Mouse (Mus musculus) adipocyte (in vitro differentiated cells): ENCODE results near the gene Dynll1.
"Not testable (repeated sequence)": the region's sequence is repeated elsewhere in the genome, so short reads cannot be mapped to it uniquely, and the experiment has no call there.

Experiments used
- DNase-seq: peaks from one replicate; pipeline ENCODE4 v3.0.0-alpha.2; 2016; ENCODE audit warnings: low spot score

Gene Dynll1

DNA sequence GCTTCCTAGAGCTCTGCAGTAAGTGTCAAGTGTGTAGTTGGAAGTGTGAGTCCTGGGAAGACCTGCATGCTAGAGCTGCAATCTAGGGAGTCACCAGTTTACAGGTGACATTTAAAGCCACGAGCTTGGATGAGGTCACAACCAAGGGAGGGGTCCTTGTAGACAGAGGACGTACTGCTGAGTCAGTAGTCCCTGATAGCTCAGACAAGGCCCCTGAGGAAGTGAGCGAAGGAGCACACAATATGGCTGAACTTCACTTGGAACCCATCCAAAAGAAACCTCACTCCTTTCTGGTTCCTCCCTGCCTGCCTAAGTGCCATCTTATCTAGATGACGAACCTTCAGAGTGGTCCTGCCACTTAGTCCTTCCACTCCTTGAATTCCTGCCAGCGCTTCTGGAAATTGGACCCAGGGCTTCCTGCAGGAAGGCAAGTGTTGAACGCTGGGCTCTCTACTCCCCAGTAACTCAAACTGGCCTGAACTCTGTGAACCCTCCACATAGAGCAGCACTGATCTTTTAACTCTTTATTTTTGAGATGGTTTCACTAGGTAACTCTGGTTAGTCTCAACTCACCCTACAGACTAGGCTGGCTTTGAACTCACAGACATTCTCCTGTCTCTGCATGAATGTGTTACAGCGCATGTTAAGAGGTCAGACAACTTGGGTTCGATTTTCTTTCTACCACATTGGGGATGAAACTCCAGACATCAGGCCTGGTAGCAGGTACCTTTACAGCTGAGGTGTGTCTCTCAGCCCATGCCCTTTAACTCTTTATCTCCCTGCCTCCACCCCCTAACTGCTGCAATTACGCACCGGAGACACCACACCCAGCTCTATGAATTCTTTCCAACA lies 12.2 kb upstream of the Dynll1 start:
- no peak for DNase-seq

DNA sequence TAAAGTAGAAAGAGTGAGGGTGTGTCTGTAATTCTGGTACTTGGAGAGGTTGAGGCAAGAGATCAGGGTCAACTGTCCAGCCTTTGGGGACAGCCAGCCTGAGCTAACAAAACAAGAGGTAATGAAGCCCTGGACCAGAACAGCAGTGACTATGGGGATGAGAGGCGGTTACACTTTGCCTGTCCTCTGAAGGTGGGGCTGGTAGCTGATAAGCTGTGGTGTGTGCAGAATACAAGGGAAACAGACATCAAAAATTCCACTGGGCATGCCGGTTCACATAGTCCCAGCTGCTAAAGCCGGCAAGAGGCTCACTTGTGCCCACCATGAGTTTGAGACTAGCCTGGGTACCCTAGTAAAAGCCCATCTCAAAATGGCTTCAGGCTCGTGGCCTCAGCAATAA lies 11.6 kb upstream of the Dynll1 start:
- no peak for DNase-seq

GRCm38 (mm10) chr5:115302190-115302589 lies 1.4 kb upstream of the Dynll1 start:
- DNase-seq, result not testable (repeated sequence)

DNA sequence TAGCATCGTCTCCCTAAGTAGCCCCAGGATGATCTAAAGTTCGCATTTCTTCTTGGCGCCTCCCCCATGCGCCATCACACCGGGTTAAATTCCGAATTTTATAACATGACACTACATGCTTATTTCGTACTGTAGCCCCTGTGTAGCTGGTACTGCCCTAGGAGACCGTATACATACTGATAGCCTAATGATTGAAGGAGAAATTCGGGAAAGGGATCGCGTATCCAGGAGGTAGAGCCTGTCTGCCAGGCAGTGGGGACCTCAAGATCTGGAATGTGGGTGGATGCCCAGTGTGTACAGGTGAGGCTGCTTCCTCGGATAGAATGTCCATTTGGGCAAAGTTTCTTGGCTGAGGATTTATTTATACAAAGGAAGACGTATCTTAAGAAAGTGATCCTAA lies 816 bp upstream of the Dynll1 start:
- DNase-seq, result no peak

DNA sequence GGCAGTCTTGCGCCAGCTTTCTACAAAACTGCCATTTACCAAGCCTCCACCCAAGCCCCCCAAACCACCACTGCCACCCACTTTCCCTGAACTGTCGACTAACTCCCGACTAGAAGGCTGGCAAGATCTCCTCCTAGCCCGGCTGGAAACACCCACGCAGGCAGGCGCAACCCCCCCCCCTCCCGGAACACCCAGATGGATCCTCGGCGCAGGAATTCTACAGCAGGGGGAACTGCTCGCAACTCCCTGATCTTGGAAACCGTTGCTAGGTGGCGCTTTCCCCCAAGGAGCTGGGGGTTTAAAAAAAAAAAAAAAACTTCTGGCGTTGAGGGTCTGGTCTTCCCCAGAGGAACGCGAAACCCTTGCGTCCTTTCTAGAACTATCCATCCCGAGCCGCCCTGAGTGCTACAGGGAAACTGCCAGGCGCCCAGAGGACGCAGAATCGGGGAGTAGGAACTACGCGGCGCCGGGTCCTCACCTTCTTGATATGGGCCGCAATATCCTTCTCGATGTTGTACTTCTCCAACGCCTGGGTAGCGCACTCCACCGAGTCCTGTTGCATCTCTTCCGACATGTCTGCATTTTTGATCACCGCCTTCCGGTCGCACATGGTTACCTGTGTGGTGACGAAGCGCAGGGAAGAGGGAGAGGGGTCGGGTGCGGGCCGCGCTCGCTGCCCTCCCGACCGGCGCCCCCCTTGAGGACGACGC lies 609 bp downstream of the Dynll1 start:
- peak; percentile 86 for DNase-seq

DNA sequence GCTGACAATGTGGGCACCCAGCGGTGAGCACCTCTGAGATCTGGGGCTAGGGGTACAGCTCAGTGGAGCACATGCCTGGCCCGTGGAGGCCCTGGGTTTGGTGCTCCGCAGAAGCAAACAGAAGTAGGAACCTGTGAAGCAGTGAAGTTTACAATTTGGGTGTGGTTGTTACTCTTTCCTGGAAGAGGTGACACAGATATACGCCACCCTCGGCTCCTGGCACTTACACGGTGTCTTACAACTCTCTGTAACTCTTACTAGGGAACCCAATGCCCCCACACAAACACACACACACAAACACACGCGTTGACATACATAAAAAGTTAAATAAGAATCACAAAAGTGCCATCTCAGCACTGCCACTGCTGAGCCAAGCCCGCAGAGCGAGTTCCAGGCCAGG lies 4.5 kb downstream of the Dynll1 start:
- DNase-seq, result no peak

GRCm38 (mm10) chr5:115294173-115294572 lies 6.6 kb downstream of the Dynll1 start:
- DNase-seq, result no peak

DNA sequence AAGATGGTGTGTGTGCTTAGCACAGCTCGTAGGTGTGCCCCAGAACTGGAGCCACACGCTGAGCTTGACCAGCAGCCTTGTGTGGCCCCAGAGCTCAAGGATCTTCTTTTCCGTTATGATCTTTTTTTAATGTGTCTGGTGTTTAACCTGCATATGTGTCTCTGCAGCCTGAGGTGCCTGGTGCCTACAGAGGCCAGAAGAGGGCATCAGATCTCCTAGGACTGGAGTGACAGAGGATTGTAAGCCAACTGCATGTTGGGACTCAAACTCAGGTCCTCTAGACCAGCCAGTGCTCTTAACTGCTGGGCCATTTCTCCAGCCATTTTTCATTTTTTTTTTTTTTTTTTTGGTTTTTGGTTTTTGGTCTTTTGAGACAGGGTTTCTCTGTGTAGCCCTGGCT lies 16.1 kb downstream of the Dynll1 start:
- no peak for DNase-seq

- DNase-seq, result peak; percentile 53
Observed at GRCm38 (mm10) chr5:115280050-115280687, 20.6 kb downstream of the Dynll1 start.

DNA sequence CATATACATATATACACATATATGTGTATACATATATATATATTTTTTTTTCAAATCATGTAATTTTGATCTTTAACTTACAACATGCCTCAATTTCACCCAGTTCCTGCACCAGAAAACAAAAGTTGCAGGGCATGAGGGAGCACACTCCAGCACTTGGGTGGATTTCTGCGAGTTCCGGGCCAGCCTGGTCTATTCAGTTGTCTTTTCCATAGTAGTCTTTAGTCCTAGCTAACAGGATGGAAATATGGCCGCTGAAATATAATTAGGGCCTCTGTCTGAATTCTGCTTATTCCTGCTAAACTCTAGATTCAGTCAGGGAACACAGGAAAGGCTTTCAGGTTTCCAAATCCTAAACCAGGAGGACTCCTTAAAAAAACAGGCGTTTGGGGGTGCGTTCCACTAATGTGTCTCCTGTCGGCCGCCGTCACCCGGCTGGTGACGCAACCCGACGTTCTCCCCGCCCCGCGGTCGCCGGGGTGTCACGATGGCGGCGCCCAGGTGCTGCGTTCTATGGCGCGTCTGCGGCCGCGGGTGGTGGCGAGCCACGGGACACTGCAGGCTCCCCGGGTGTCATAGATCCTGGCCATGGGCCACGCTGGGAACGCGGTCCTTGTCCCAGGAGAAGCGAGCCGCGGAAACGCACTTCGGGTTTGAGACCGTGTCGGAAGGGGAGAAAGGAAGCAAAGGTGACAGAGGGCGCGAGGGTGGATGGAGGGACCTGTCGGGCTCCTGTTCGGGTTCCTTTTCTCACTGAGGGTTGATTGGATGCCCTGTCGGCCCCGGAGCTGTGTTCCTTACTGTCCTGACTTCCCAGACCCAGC lies 21.4 kb downstream of the Dynll1 start, which contains the start of gene Coq5:
TSS of gene Coq5 (plus strand) at position 441 of the 824 bp plus-strand sequence.
- peak; percentile 86 for DNase-seq

GRCm38 (mm10) chr5:115278785-115279184 lies 22.0 kb downstream of the Dynll1 start:
- no peak for DNase-seq

GRCm38 (mm10) chr5:115278053-115278452 lies 22.7 kb downstream of the Dynll1 start:
- no peak for DNase-seq

DNA sequence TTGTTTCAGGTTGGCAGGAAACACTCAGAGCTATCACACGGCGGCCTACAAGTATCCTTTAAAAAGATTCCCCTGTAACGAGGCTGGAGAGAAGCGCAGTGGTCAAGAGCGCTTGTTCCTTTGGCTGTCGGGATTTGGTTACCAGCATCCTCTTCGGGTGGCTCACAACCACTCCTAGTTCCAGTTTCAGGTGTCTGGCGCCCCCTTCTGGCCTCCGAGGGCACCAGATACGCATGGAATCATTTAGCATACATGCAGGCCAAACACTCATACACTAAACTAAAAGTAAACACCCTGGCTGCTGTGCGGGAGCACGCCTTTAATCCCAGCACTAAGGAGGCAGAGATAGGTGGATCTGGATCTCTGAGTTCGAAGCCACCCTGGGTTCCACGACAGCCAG lies 24.8 kb downstream of the Dynll1 start:
- no peak for DNase-seq

GRCm38 (mm10) chr5:115274771-115275170 lies 26.0 kb downstream of the Dynll1 start:
- DNase-seq, result no peak

DNA sequence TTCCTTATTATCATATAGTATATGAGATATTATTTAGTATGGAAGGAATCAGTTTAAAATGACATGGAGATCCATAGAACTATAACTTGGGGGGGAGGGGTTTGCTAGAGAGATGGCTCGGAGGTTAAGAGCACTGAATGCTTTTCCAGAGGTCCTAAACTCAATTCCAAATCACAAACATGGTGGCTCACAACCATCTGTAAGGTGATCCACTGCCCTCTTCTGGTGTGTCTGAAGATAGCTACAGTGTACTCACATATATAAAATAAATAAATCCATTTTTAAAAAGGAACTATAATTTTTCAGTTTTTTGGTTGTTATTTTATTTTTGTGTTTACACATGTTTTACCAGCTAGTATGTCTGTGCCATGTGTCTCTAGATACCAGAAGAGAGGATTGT lies 26.4 kb downstream of the Dynll1 start:
- DNase-seq, result no peak

GRCm38 (mm10) chr5:115273549-115274135 lies 27.2 kb downstream of the Dynll1 start:
- DNase-seq, result no peak

DNA sequence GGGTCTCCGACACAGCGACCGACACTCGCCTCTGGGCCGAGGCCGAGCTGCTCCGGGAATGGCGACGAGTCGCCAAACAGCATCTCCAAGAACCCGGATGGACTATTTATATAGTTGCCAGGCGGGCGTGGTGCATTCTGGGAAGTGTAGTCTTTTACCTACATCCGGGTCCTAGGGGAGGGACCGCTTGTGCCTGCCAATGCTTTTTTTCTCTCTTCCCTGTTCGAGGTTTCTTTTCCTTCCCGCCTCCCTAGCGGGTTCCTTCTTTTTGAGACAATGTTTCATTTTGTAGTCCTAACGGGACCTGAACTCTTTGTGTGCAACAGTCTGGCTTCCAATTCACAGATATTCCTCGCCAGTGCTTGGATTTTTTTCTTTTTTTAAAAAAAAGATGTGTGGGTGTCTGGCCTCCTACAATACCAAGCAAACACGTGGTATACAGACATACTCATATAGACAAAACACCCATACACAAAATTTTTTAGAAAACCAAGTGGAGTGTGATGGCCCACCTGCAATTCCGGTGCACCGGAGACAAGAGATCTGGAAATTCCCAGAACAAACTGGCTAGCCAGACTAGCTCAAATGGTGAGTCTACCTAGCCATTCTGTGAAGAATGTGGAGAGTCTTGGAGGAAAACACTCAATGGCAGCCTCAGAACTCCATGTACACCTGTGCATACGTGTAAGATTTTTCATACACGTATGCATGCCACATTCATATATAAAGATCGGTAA lies 27.8 kb downstream of the Dynll1 start, which contains the start of gene Rnf10:
TSS of gene Rnf10 (minus strand) at position 87 of the 737 bp plus-strand sequence.
- DNase-seq, result peak; percentile 99

DNA sequence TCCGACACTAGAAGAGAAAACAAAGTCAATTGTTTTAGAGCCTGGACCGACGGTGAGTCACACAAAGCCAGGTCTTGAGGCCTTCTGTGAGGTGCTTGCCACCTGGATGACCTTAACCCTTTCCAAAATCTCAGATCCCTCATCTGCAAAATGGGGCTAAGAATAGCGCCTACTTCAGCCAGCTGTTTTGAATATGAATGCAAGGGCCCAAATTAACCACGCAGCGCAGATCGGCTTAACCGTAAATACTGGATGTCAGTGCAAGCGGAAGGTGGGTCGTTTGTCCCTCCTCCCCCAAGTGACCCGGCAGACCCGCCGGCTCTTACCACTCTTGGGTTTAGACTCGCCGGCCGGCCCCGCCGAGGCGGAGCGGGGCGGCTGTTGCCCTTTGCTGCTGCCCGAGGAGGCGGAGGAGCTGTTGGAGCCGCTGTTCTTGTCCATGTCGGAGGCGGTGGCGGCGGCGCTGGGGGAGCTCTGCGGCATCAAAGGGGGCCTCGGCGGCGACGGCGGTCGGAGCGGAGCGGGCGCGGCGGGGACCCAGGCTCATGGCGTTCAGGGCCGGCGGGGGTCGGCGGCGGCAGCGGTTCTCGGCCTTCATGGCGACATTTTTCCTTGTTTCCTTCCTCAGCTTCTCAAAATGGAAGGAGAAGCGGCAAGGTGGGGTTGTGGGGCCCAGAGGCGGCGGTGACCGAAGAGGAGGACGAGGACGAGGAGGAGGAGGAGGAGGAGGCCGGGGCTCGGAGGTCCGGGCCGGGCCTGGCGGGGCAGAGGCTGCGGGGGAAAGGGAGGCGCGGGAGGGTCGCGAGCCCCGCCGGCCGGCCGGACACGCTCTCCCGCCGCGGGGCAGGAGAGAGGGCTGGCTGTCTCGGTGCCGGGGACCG lies 28.6 kb downstream of the Dynll1 start:
- peak; percentile 55 for DNase-seq

- DNase-seq, result no peak
Observed at GRCm38 (mm10) chr5:115269969-115270368, 30.8 kb downstream of the Dynll1 start.

DNA sequence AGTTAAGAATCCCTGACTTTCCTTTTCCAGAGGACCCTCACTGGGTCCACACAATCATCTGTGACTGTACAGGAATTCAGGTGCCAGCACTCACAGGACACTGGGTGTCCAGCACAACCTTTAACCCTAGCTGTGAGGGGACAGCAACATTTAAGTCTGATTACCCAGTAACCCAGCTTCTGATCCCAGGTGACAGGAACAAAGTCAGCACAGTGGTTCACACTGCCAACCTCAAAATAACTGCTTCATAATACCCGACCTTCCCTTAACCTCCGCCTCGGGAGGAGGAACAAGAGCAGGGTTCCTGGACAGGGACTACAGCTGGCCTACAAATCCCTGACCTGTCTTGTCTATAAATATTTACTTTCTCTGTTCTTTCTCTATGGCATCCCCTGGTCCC lies 32.5 kb downstream of the Dynll1 start:
- DNase-seq, result no peak
